Mouse (Mus musculus): ENCODE results near the gene Gprin1.
A peak's percentile ranks its signal among the peaks of the same experiment; 100 is the strongest.

DNA sequence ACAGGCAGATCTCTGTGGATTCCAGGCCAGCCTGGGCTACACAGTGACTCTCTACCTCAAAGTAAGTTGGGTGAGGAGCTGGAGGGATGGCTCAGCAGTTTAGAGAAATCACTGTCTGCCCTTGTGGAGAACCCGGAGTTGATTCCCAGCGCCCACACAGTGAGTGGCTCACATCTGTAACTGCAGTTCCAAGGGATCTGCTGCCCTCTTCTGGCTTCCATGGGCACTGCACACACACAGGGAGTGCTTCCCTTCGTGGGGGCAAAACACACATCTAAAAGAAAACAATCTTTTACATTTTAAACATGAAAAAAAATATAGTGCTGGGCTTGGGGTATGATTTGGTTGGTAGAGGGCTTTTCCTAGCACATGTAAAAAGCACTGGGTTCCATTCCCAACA lies 26.5 kb downstream of the Gprin1 start:
- TF ChIP-seq CTCF (IDR thresholded peaks at IDR 0.05; ENCODE audit: low read depth) (peak; percentile 24), EP300 (IDR thresholded peaks at IDR 0.05; ENCODE audit: low read depth) (no peak)
